Mouse (Mus musculus) common myeloid progenitor, adult 5-6 weeks (primary cell): ENCODE measurements at regions not wholly inside any gene's neighbourhood (a gene's known extent, or its start where the extent isn't known, plus 50 kb on each side); places are given as distances from the start of the nearest gene placed in this dataset.

ENCODE experiments used
- ATAC-seq: replicated peaks from 2 replicates; pipeline ENCODE4 v1.8.0; 2016; ENCODE audit warnings: low read depth, mild to moderate bottlenecking, moderate TSS enrichment, inconsistent platforms; ENCODE audit not compliant: poor library complexity, severe bottlenecking

GRCm38 (mm10) chr10:117490851-117491595 lies 111.2 kb upstream of the Cpsf6 start:
- ATAC-seq: no peak

GRCm38 (mm10) chr10:117483091-117483600 lies 103.3 kb upstream of the Cpsf6 start:
- no peak for ATAC-seq

- no peak for ATAC-seq
These were observed 102.5 kb upstream of the Cpsf6 start for GRCm38 (mm10) chr10:117482361-117482760.

DNA sequence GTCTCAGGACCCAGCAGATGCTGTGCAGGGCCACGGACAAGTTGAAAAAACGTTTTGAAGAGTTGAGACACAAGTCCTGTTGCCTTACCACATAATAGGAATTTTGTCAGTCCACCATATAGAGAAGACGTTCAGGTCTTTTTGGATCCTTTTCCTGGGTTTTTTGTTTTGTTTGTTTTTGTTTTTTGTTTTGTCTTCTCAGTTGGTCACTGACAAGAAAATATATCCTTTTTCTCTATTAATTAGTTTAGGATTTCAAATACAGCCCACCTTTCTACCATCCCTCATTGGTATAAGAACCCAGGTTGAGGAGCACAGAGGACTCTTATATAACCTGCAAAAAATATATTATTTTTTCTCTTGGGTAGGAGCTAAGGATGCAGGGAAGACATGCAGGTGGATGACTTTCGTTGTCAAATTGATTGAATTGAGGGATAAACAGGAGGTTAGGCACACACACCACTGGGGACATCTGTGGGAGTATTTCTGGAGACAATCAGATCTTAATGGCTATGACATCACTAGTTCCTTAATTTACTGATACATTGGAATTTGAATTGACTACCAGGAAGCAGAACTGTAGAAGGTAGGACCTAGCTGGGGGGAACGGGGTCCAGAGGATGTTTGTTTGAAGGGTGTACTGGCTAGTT lies 101.7 kb upstream of the Cpsf6 start:
- no peak for ATAC-seq

DNA sequence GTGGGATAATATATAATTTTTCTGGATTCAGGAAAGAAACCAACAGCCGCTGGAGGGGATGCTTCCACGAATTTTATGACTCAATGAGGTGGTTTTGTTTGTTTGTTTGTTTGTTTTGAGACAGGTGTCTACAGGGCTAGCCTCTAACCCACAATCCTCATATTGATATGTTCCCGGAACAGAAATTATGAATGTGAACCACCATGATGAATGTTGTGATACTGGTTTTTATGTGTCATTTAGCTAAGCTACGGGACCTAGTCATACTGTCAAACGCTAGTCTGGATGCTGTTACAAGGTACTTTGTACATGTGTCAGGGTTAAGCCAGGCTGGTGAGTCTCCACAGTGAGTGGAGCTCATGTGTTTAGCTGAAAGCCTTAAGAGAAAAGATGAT lies 100.6 kb upstream of the Cpsf6 start:
- no peak for ATAC-seq

GRCm38 (mm10) chr10:117479721-117480455 lies 100.1 kb upstream of the Cpsf6 start:
- ATAC-seq: no peak

- no peak for ATAC-seq
These were observed 99.1 kb upstream of the Cpsf6 start for GRCm38 (mm10) chr10:117478931-117479280.

DNA sequence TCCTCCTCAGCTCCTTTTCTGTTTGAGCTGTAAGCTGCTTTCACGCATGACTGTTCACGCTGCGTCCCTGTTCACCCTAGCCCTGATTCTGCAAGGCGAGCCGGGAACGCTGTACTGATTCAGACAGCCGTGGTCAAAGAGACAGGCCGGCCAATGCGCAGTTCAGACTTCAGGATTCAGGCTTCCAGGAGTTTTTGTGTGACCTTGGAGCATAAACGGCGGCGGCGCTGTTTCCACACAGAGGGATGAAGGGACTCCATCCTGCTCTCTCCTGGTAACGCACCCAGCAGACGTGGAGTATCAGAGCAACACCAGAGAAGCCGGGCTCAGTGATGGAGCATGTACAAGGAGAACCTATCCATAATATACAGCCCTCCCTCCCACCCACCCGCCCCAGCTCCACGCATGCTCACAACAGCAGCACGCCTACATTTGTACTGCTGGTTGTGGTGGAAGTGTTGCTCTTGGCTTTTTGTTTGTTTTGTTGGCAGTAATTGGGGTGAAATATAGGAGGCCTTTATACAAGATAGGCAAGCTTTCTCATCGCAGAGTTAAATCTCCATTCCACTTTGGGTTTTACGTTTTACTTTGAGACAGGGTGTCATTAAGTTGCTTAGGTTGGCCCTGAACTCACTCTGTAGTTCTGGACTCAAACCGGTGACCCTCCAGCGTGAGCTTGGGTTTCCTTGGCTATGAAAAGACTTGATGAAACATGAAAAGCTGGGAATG lies 98.6 kb upstream of the Cpsf6 start:
- no peak for ATAC-seq

- no peak for ATAC-seq
These were observed 97.8 kb upstream of the Cpsf6 start for GRCm38 (mm10) chr10:117477331-117478201.

DNA sequence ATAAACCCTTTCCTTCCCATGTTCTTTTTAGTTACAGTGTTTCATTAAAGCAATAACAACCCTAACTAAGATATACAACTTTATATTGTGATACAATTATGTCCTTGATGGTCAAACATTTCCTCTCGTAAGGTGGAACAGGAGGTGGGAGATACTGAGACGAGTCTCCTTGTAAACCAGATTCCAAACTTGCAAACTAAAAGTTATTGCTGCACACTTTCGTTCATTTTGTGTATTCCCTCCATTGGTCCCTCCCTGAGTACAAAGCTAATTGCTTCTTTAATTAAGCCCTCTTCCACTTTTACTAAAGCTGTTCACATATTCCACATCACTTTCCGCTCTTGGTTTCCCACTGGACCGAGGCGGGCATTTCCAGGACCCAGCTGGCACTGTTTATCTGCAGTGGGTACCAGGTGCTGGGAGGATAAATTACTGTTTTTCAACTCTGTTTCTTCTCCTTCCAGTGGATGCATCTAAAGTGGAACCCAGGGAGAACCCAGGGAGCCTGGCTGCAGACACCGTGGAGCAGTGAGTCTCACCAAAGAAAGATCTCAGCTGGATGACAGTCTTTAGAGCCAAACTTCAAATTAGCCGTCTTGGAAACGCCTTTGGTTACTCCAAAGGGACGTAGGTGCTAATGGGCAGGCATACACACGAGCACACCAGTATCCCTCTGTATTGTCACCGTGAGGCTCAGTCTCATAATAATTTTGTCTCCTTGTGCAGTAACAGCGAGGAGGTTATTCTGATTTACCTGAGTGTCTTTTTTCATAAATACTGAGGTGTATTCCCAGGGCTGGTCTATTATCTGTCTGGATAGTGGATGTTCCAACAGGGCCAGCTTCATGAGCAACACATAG lies 95.5 kb upstream of the Cpsf6 start:
- no peak for ATAC-seq

GRCm38 (mm10) chr10:117474351-117475085 lies 94.7 kb upstream of the Cpsf6 start:
- no peak for ATAC-seq

- ATAC-seq: no peak
These were observed 93.7 kb upstream of the Cpsf6 start for GRCm38 (mm10) chr10:117473471-117473870.

DNA sequence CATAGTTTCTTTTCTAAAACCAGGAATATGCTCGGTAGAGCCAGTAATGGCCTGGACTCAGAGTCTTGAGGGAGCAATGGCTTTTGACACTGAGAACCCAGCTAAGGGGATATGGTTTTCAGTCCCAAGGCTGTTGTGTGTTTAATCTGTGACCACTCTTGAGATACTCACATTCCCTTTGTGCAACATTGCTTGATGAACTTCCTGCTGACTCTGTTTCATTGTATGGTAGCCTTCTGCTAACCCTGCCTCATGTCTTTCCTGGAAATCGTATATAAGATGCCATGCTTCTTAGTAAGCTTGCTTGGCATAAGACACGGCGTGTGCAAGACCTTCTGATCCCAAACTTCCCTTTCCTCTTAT lies 92.7 kb upstream of the Cpsf6 start:
- no peak for ATAC-seq

GRCm38 (mm10) chr10:117471818-117472567 lies 92.2 kb upstream of the Cpsf6 start:
- ATAC-seq: no peak

DNA sequence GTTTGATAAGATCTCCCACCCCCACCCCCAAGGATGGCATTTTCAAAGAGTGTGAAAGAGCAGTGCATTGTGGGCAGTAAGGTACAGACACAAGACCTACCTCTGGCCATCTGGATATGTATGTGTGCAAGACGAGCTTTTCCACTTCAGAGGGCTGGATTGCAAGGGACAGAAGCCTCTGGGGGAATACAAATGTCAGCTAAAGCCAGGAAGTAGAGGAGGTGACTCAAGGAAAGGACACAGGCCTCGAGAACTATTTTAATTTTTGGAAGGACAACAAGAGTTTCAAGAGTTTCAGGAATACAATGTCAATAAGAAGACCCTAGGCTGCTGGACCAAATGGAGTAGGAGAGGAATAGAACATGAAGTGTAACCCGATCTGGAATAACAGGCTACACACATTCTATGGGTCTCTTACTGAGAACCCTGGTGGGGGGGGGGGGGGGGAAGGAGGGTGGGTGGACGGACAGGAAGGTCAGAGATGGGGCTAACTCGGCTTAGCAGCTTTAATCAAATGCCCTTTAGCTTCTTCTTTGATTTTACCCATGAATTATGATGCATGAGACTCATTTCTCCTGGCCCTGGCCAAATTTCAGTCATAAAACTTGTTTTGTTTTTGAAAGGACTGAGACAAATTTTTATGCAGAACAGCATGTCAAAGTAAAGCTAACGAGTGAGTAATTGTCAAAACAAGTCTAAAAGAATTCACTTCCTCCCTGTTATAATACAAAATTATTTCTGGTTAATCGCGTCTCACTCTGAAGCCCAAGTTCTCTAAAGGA lies 91.4 kb upstream of the Cpsf6 start:
- no peak for ATAC-seq

DNA sequence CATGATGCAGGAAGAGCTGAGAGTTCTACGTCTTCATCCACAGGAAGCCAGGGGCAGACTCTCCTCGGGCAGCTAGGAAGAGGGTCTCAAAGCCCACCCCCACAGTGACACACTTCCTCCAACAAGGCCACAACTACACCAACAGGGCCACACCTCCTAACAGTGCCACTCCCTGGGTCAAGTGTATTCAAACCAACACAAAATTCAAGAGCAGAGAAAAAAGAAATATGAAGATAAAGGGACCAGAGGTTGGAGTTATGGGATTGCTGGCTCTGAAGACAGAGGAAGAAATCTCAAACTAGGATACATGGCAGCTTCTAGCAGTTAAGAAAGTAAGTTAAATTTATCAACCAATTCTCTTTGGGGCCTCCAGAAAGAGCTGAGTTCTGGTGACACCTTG lies 90.7 kb upstream of the Cpsf6 start:
- no peak for ATAC-seq
